Mouse (Mus musculus): Measurements from ENCODE around the gene Acvr1. TPM values are rescaled to one million over a fixed set of nuclear protein-coding genes. Genes with fewer than 3 reads are reported as not detected.

Gene Acvr1
- total RNA-seq, 2 experiments from 2014 or later, result 13.5 to 14.0 TPM

- DNase-seq, result no peak
Measured at GRCm38 (mm10) chr2:58557045-58557845, 9.7 kb downstream of the Acvr1 start.

- no peak for DNase-seq
Measured at GRCm38 (mm10) chr2:58552296-58552695, 14.7 kb downstream of the Acvr1 start.

GRCm38 (mm10) chr2:58551866-58552265 is 15.1 kb downstream of the Acvr1 start:
- no peak for DNase-seq

GRCm38 (mm10) chr2:58550488-58550887 is 16.5 kb downstream of the Acvr1 start:
- DNase-seq, result no peak

- no peak for DNase-seq
Measured at GRCm38 (mm10) chr2:58549960-58550359, 17.0 kb downstream of the Acvr1 start.

- DNase-seq, result no peak
Measured at GRCm38 (mm10) chr2:58548943-58549342, 18.0 kb downstream of the Acvr1 start.

- no peak for DNase-seq
Measured at GRCm38 (mm10) chr2:58546264-58546663, 20.7 kb downstream of the Acvr1 start.

- DNase-seq, result no peak
Measured at GRCm38 (mm10) chr2:58544368-58544767, 22.6 kb downstream of the Acvr1 start.

GRCm38 (mm10) chr2:58543252-58543651 is 23.7 kb downstream of the Acvr1 start:
- DNase-seq, result no peak

- DNase-seq, result no peak
Measured at GRCm38 (mm10) chr2:58538196-58538595, 28.8 kb downstream of the Acvr1 start.

GRCm38 (mm10) chr2:58536796-58537195 is 30.2 kb downstream of the Acvr1 start:
- no peak for DNase-seq

GRCm38 (mm10) chr2:58535233-58535632 is 31.7 kb downstream of the Acvr1 start:
- DNase-seq, result peak in 1 of 2 experiments; percentile 33

GRCm38 (mm10) chr2:58534379-58534778 is 32.6 kb downstream of the Acvr1 start:
- DNase-seq, result no peak

- DNase-seq, result peak; percentile 29 to 50
Measured at GRCm38 (mm10) chr2:58533521-58534001, 33.4 kb downstream of the Acvr1 start.

GRCm38 (mm10) chr2:58532260-58532850 is 34.6 kb downstream of the Acvr1 start:
- DNase-seq, result peak; percentile 88 to 94

- DNase-seq, result no peak
Measured at GRCm38 (mm10) chr2:58530521-58530920, 36.4 kb downstream of the Acvr1 start.

- DNase-seq, result no peak
Measured at GRCm38 (mm10) chr2:58529860-58530440, 37.0 kb downstream of the Acvr1 start.

GRCm38 (mm10) chr2:58529384-58529783 is 37.6 kb downstream of the Acvr1 start:
- no peak for DNase-seq

GRCm38 (mm10) chr2:58527786-58528185 is 39.2 kb downstream of the Acvr1 start:
- no peak for DNase-seq

GRCm38 (mm10) chr2:58524356-58524755 is 42.6 kb downstream of the Acvr1 start:
- DNase-seq, result no peak

GRCm38 (mm10) chr2:58523894-58524293 is 43.1 kb downstream of the Acvr1 start:
- no peak for DNase-seq

GRCm38 (mm10) chr2:58523097-58523496 is 43.9 kb downstream of the Acvr1 start:
- DNase-seq, result no peak

GRCm38 (mm10) chr2:58521621-58522020 is 45.3 kb downstream of the Acvr1 start:
- peak in 1 of 2 experiments; percentile 57 for DNase-seq

Data from heart, adult 18-20 months (tissue).